In genomic region chr15:25674099-25674931, GRCm38 (mm10) we compare ENCODE assay signal across 13 mouse cellular contexts. TPM values are rescaled to one million over a fixed set of nuclear protein-coding genes. Genes with fewer than 3 reads are reported as not detected.
DNase-seq lines count a peak whose midpoint lies in the region; ATAC-seq and TF ChIP-seq lines count a peak whose summit lies in the region.
"Had no signal": no experiment of that assay in that cellular context is flagged by ENCODE, and none has a peak within 500 bp of the region (broad histone marks: within the 10 kb centered on the region; RNA-seq: fewer than 3 reads in every experiment).

No protein-coding gene starts in this region.

- WGBS in hindbrain, embryonic 16.5 days = 46% methylated on average over 17 of the region's 17 CpGs
- 88% methylated on average over 17 of the region's 17 CpGs for WGBS in liver, embryonic 11.5 days

- no peak for ATAC-seq in hindbrain, embryonic 16.5 days
- no peak for ATAC-seq in liver, embryonic 11.5 days (replicated peaks; ENCODE audit: low FRiP score)
- ATAC-seq: intestine, embryonic 15.5 days had no signal

- H3K4me3 ChIP-seq in hindbrain, embryonic 16.5 days (ENCODE audit: low read length) = no peak overlapping the region
- no peak overlapping the region for H3K4me3 ChIP-seq in liver, embryonic 11.5 days (ENCODE audit: low read depth, low read length)
- H3K4me3 ChIP-seq: heart, embryonic 13.5 days; intestine, embryonic 15.5 days; liver, embryonic 13.5 days; neural tube, embryonic 13.5 days had no signal

- no peak overlapping the region for H3K4me2 ChIP-seq in hindbrain, embryonic 16.5 days (ENCODE audit: low read length)
- no peak overlapping the region for H3K4me2 ChIP-seq in liver, embryonic 11.5 days
- H3K4me2 ChIP-seq: heart, embryonic 13.5 days; intestine, embryonic 15.5 days; liver, embryonic 13.5 days; neural tube, embryonic 13.5 days had no signal

- no peaks in the 10 kb centered on the region for H3K36me3 ChIP-seq in hindbrain, embryonic 16.5 days (ENCODE audit: control insufficient read depth, insufficient read depth, low read length)
- no peaks in the 10 kb centered on the region for H3K36me3 ChIP-seq in liver, embryonic 11.5 days (ENCODE audit: control insufficient read depth, insufficient read depth, low read length)
- H3K36me3 ChIP-seq: heart, embryonic 13.5 days; intestine, embryonic 15.5 days; neural tube, embryonic 13.5 days had no signal

- TF ChIP-seq POLR2A in brain, embryonic 14.5 days (IDR thresholded peaks at IDR 0.05; ENCODE audit: borderline replicate concordance, extremely low read depth, insufficient read depth, insufficient read length, poor library complexity, severe bottlenecking) = no peak

- DNase-seq in brain, adult 2 months (ENCODE audit: low read depth, low spot score) = peak; percentile 78
- DNase-seq in brain, embryonic 14.5 days (ENCODE audit: low read depth) = peak; percentile 66
- peak; percentile 57 to 59 for DNase-seq in cerebellum, postnatal 36 days
- DNase-seq in liver, embryonic 11.5 days (ENCODE audit: low spot score) = no peak
- no peak for DNase-seq in kidney, postnatal 25 days
- no peak for DNase-seq in urinary bladder, postnatal 36 days (ENCODE audit: low spot score in 2 of 2)
- DNase-seq: layer of hippocampus, postnatal 36 days; liver, embryonic 13.5 days; lung, postnatal 4 days had no signal

- peak overlapping the region; percentile 52; the same call in 1 of the 2 replicates for H3K27ac ChIP-seq in hindbrain, embryonic 16.5 days (ENCODE audit: low read depth, low read length)
- H3K27ac ChIP-seq in liver, embryonic 11.5 days (ENCODE audit: low read depth, low read length) = no peak overlapping the region
- H3K27ac ChIP-seq: heart, embryonic 13.5 days; intestine, embryonic 15.5 days; liver, embryonic 13.5 days; neural tube, embryonic 13.5 days had no signal

- no peak overlapping the region for H3K9ac ChIP-seq in hindbrain, embryonic 16.5 days (ENCODE audit: low read depth, low read length)
- no peak overlapping the region for H3K9ac ChIP-seq in liver, embryonic 11.5 days (ENCODE audit: low read depth, low read length)
- H3K9ac ChIP-seq: heart, embryonic 13.5 days; intestine, embryonic 15.5 days; liver, embryonic 13.5 days; neural tube, embryonic 13.5 days had no signal

- no peaks in the 10 kb centered on the region for H3K27me3 ChIP-seq in hindbrain, embryonic 16.5 days (replicated peaks; ENCODE audit: control insufficient read depth, insufficient read depth, low read length)
- H3K27me3 ChIP-seq in liver, embryonic 11.5 days (replicated peaks; ENCODE audit: control insufficient read depth, insufficient read depth, low read length) = no peaks in the 10 kb centered on the region
- H3K27me3 ChIP-seq: intestine, embryonic 15.5 days; liver, embryonic 13.5 days; neural tube, embryonic 13.5 days had no signal

- H3K9me3 ChIP-seq in hindbrain, embryonic 16.5 days (ENCODE audit: control insufficient read depth, low read length) = no peaks in the 10 kb centered on the region
- H3K9me3 ChIP-seq in liver, embryonic 11.5 days (ENCODE audit: control insufficient read depth, low read length) = no peaks in the 10 kb centered on the region
- H3K9me3 ChIP-seq: heart, embryonic 13.5 days; intestine, embryonic 15.5 days; liver, embryonic 13.5 days; neural tube, embryonic 13.5 days had no signal

- TF ChIP-seq CTCF in brain, embryonic 14.5 days (IDR thresholded peaks at IDR 0.05; ENCODE audit: borderline replicate concordance, extremely low read depth, insufficient read depth, insufficient read length) = no peak

- peaks cover 18% of the 10 kb centered on the region for H3K4me1 ChIP-seq in hindbrain, embryonic 16.5 days (ENCODE audit: control insufficient read depth, insufficient read depth, low read depth, low read length)
- H3K4me1 ChIP-seq in liver, embryonic 11.5 days (replicated peaks; ENCODE audit: control insufficient read depth, insufficient read depth, low read length) = peaks cover 13% of the 10 kb centered on the region

RNA-seq across cellular contexts. Expression of gene Myo10, which starts 52.0 kb away (rescaled TPM):
- 29.9 and 33.7 TPM in 2 replicates for polyA plus RNA-seq in brain, embryonic 14.5 days (2012; rRNA removed)
- 26.2 and 28.8 TPM in 2 replicates for polyA plus RNA-seq in hindbrain, embryonic 16.5 days (2015; fragmentation: Nextera tagmentation; extraction: Ambion mirVana)
- polyA plus RNA-seq in liver, embryonic 11.5 days (2014; fragmentation: Nextera tagmentation; extraction: Ambion mirVana) = 14.4 and 16.3 TPM in 2 replicates

Comparison
In these comparisons a context has a peak if more than half of its experiments do, and no peak if none do; other contexts are left out.
1. DNase-seq: peak in brain, adult 2 months (single experiment), brain, embryonic 14.5 days (single experiment) and cerebellum, postnatal 36 days (2 of 2); none in liver, embryonic 11.5 days (single experiment), kidney, postnatal 25 days (0 of 2) and urinary bladder, postnatal 36 days (0 of 2).